Comparison of ENCODE assay signal across 9 mouse cellular contexts in genomic region chr10:76903099-76903498, GRCm38 (mm10). TPM values are rescaled to one million over a fixed set of nuclear protein-coding genes. Genes with fewer than 3 reads are reported as not detected.
DNase-seq lines count a peak whose midpoint lies in the region; ATAC-seq and TF ChIP-seq lines count a peak whose summit lies in the region.
"Had no signal": no experiment of that assay in that cellular context is flagged by ENCODE, and none has a peak within 500 bp of the region (broad histone marks: within the 10 kb centered on the region; RNA-seq: fewer than 3 reads in every experiment).

No protein-coding gene starts in this region.

- ATAC-seq in forebrain, embryonic 12.5 days (ENCODE audit: low FRiP score) = no peak
- no peak for ATAC-seq in forebrain, embryonic 15.5 days (replicated peaks)
- ATAC-seq in lung, embryonic 14.5 days (ENCODE audit: insufficient read depth) = no peak

- WGBS in forebrain, embryonic 12.5 days = 77% methylated on average over 3 of the region's 3 CpGs
- WGBS in forebrain, embryonic 15.5 days = 80% methylated on average over 3 of the region's 3 CpGs
- 65% methylated on average over 3 of the region's 3 CpGs for WGBS in lung, embryonic 14.5 days
- 38% methylated on average over 3 of the region's 3 CpGs for WGBS in olfactory bulb, adult 2 months

- H3K27me3 ChIP-seq in forebrain, embryonic 12.5 days = no peaks in the 10 kb centered on the region
- H3K27me3 ChIP-seq in forebrain, embryonic 15.5 days = no peaks in the 10 kb centered on the region
- H3K27me3 ChIP-seq in lung, embryonic 14.5 days (ENCODE audit: insufficient read depth, low read length) = no peaks in the 10 kb centered on the region
- H3K27me3 ChIP-seq: limb, embryonic 13.5 days had no signal

- H3K36me3 ChIP-seq in forebrain, embryonic 12.5 days (replicated peaks) = no peaks in the 10 kb centered on the region
- no peaks in the 10 kb centered on the region for H3K36me3 ChIP-seq in forebrain, embryonic 15.5 days
- no peaks in the 10 kb centered on the region for H3K36me3 ChIP-seq in lung, embryonic 14.5 days (ENCODE audit: insufficient read depth)
- H3K36me3 ChIP-seq: limb, embryonic 13.5 days had no signal

- peaks cover 20% of the 10 kb centered on the region for H3K4me1 ChIP-seq in forebrain, embryonic 12.5 days
- H3K4me1 ChIP-seq in forebrain, embryonic 15.5 days = peaks cover 16% of the 10 kb centered on the region
- no peaks in the 10 kb centered on the region for H3K4me1 ChIP-seq in lung, embryonic 14.5 days (ENCODE audit: insufficient read depth)
- peaks cover 26% of the 10 kb centered on the region for H3K4me1 ChIP-seq in embryonic fibroblast, embryonic 13.5 days (ENCODE audit: control insufficient read depth, insufficient read depth, low read length)
- peaks cover 43% of the 10 kb centered on the region for H3K4me1 ChIP-seq in olfactory bulb, adult 2 months (ENCODE audit: control insufficient read depth, insufficient read depth, low read length)

- no peak; the same call in 1 of the 2 replicates for TF ChIP-seq POLR2A in embryonic fibroblast, embryonic 13.5 days (IDR thresholded peaks at IDR 0.05; ENCODE audit: low read depth, low read length)
- no peak for TF ChIP-seq POLR2A in olfactory bulb, adult 2 months (IDR thresholded peaks at IDR 0.05; ENCODE audit: insufficient read depth, low read depth, low read length)

- no peak for DNase-seq in lung, embryonic 14.5 days
- DNase-seq in lung, postnatal 14 days = no peak
- DNase-seq in left cerebral cortex, adult 9 months (ENCODE audit: low spot score in 2 of 2) = no peak
- DNase-seq in cerebellum, postnatal 36 days = no peak

- no peak overlapping the region for H3K4me3 ChIP-seq in forebrain, embryonic 12.5 days (replicated peaks)
- H3K4me3 ChIP-seq in forebrain, embryonic 15.5 days = no peak overlapping the region
- H3K4me3 ChIP-seq in lung, embryonic 14.5 days (ENCODE audit: low read depth, low read length) = no peak overlapping the region
- H3K4me3 ChIP-seq in embryonic fibroblast, embryonic 13.5 days (ENCODE audit: insufficient read depth, low read length) = no peak overlapping the region
- H3K4me3 ChIP-seq in olfactory bulb, adult 2 months (ENCODE audit: insufficient read depth, low read depth, low read length) = no peak overlapping the region
- H3K4me3 ChIP-seq: limb, embryonic 13.5 days had no signal

- no peaks in the 10 kb centered on the region for H3K9me3 ChIP-seq in forebrain, embryonic 12.5 days
- no peaks in the 10 kb centered on the region for H3K9me3 ChIP-seq in forebrain, embryonic 15.5 days
- H3K9me3 ChIP-seq in lung, embryonic 14.5 days (ENCODE audit: low read depth, low read length) = no peaks in the 10 kb centered on the region
- H3K9me3 ChIP-seq: limb, embryonic 13.5 days had no signal

- no peak overlapping the region for H3K4me2 ChIP-seq in forebrain, embryonic 12.5 days
- H3K4me2 ChIP-seq in forebrain, embryonic 15.5 days (replicated peaks) = no peak overlapping the region
- H3K4me2 ChIP-seq in lung, embryonic 14.5 days = no peak overlapping the region
- H3K4me2 ChIP-seq: limb, embryonic 13.5 days had no signal

- no peak for TF ChIP-seq CTCF in lung, embryonic 14.5 days (IDR thresholded peaks at IDR 0.05; ENCODE audit: low read depth)
- TF ChIP-seq CTCF in embryonic fibroblast, embryonic 13.5 days (IDR thresholded peaks at IDR 0.05; ENCODE audit: borderline replicate concordance, insufficient read depth, low read length) = no peak
- no peak for TF ChIP-seq CTCF in olfactory bulb, adult 2 months (IDR thresholded peaks at IDR 0.05; ENCODE audit: insufficient read depth, low read depth, low read length)

- no peak overlapping the region for H3K9ac ChIP-seq in forebrain, embryonic 12.5 days
- no peak overlapping the region for H3K9ac ChIP-seq in forebrain, embryonic 15.5 days (replicated peaks)
- H3K9ac ChIP-seq in lung, embryonic 14.5 days = no peak overlapping the region
- H3K9ac ChIP-seq: limb, embryonic 13.5 days had no signal

- peak overlapping the region; percentile 10; the same call in 1 of the 2 replicates for H3K27ac ChIP-seq in forebrain, embryonic 12.5 days
- no peak overlapping the region for H3K27ac ChIP-seq in forebrain, embryonic 15.5 days (replicated peaks)
- peak overlapping the region; percentile 54; the same call in 1 of the 2 replicates for H3K27ac ChIP-seq in lung, embryonic 14.5 days (ENCODE audit: low read depth)
- peak overlapping the region; percentile 89 for H3K27ac ChIP-seq in embryonic fibroblast, embryonic 13.5 days (ENCODE audit: insufficient read depth, low read length)
- 0 out of 2 replicates have a peak overlapping the region, but pooled peaks have one; percentile 4 for H3K27ac ChIP-seq in olfactory bulb, adult 2 months (ENCODE audit: insufficient read depth, low read depth, low read length)

RNA-seq across cellular contexts. Expression of gene Pcbp3, which starts 58.6 kb away (rescaled TPM):
- polyA plus RNA-seq in forebrain, embryonic 12.5 days (2016; fragmentation: Nextera tagmentation; extraction: Ambion mirVana) = 51.1 and 60.4 TPM in 2 replicates
- polyA plus RNA-seq in forebrain, embryonic 15.5 days (2015; fragmentation: Nextera tagmentation; extraction: Ambion mirVana) = 56.3 and 59.4 TPM in 2 replicates
- 15.9 and 16.1 TPM in 2 replicates for polyA plus RNA-seq in lung, embryonic 14.5 days (2014; fragmentation: Nextera tagmentation; extraction: Ambion mirVana)
- 12.0 and 16.8 TPM in 2 replicates for polyA plus RNA-seq in embryonic fibroblast, embryonic 13.5 days (2011; ENCODE audit: insufficient read length, low read depth, missing spikeins)
- polyA plus RNA-seq in olfactory bulb, adult 2 months (2012; ENCODE audit: insufficient read depth, insufficient read length, low replicate concordance, missing spikeins) = not detected in 2 replicates
